Mouse (Mus musculus) adrenal gland, postnatal 10 days (tissue): ENCODE measurements at regions not wholly inside any gene's neighbourhood (a gene's known extent, or its start where the extent isn't known, plus 50 kb on each side); places are given as distances from the start of the nearest gene placed in this dataset.
"Not testable (repeated sequence)": the region's sequence is repeated elsewhere in the genome, so short reads cannot be mapped to it uniquely, and the experiment has no call there.

ENCODE experiments used
- DNase-seq: peaks from one replicate; pipeline ENCODE4 v3.0.0; 2021; ENCODE audit warnings: mixed read lengths

- no peak for DNase-seq
These were observed 244.6 kb upstream of the Pbx1 start for GRCm38 (mm10) chr1:168676418-168677413.

- DNase-seq = no peak
These were observed 243.7 kb upstream of the Pbx1 start for GRCm38 (mm10) chr1:168675741-168676140.

GRCm38 (mm10) chr1:168662755-168663284 is 230.8 kb upstream of the Pbx1 start:
- no peak for DNase-seq

- DNase-seq = no peak
These were observed 228.9 kb upstream of the Pbx1 start for GRCm38 (mm10) chr1:168660956-168661355.

- no peak for DNase-seq
These were observed 227.5 kb upstream of the Pbx1 start for GRCm38 (mm10) chr1:168659578-168659977.

GRCm38 (mm10) chr1:168632837-168633236 is 200.8 kb upstream of the Pbx1 start:
- DNase-seq = no peak

- no peak for DNase-seq
These were observed 199.9 kb upstream of the Pbx1 start for GRCm38 (mm10) chr1:168631979-168632378.

GRCm38 (mm10) chr1:168601967-168602366 is 169.9 kb upstream of the Pbx1 start:
- not testable (repeated sequence) for DNase-seq

GRCm38 (mm10) chr1:168600461-168601160 is 168.5 kb upstream of the Pbx1 start:
- no peak for DNase-seq

- DNase-seq = no peak
These were observed 166.2 kb upstream of the Pbx1 start for GRCm38 (mm10) chr1:168598191-168598667.

GRCm38 (mm10) chr1:168597495-168597894 is 165.4 kb upstream of the Pbx1 start:
- no peak for DNase-seq

- peak; percentile 53 for DNase-seq
These were observed 152.1 kb upstream of the Pbx1 start for GRCm38 (mm10) chr1:168584137-168584536.

- DNase-seq = no peak
These were observed 150.4 kb upstream of the Pbx1 start for GRCm38 (mm10) chr1:168582434-168582833.

- DNase-seq = no peak
These were observed 138.0 kb upstream of the Pbx1 start for GRCm38 (mm10) chr1:168569930-168570515.

- DNase-seq = no peak
These were observed 120.3 kb upstream of the Pbx1 start for GRCm38 (mm10) chr1:168552394-168552793.

- no peak for DNase-seq
These were observed 117.9 kb upstream of the Pbx1 start for GRCm38 (mm10) chr1:168549807-168550435.

GRCm38 (mm10) chr1:168546156-168546555 is 114.1 kb upstream of the Pbx1 start:
- no peak for DNase-seq

GRCm38 (mm10) chr1:168545072-168545780 is 113.2 kb upstream of the Pbx1 start:
- no peak for DNase-seq

GRCm38 (mm10) chr1:168541231-168541630 is 109.2 kb upstream of the Pbx1 start:
- no peak for DNase-seq

GRCm38 (mm10) chr1:168518087-168518486 is 86.0 kb upstream of the Pbx1 start:
- DNase-seq = no peak

- peak; percentile 17 for DNase-seq
These were observed 74.3 kb upstream of the Pbx1 start for GRCm38 (mm10) chr1:168506326-168506725.
